Mouse (Mus musculus) hindbrain, embryonic 13.5 days (tissue): ENCODE measurements around the gene Gpsm3. TPM values are rescaled to one million over a fixed set of nuclear protein-coding genes. Genes with fewer than 3 reads are reported as not detected.

Experiments used
- ATAC-seq: fragments of 200-750 bp; cut with Nextera tagmentation; 2 replicates; pipeline ENCODE4 v1.8.0; 2017; ENCODE audit warnings: moderate TSS enrichment; ENCODE audit not compliant: low FRiP score
- H3K27ac ChIP-seq: fragments of 300-500 bp; sonication (generic); 2 replicates; pipeline ENCODE4 v1.5.1; 2015; ENCODE audit warnings: inconsistent platforms, mild to moderate bottlenecking, moderate library complexity
- H3K27me3 ChIP-seq: fragments of 300-500 bp; sonication (generic); 2 replicates; pipeline ENCODE4 v1.6.1; 2015; ENCODE audit warnings: mild to moderate bottlenecking, inconsistent platforms
- H3K36me3 ChIP-seq: fragments of 300-500 bp; sonication (generic); 2 replicates; pipeline ENCODE4 v1.6.1; 2015; ENCODE audit warnings: mild to moderate bottlenecking, inconsistent platforms
- H3K4me1 ChIP-seq: fragments of 300-500 bp; sonication (generic); replicated peaks from 2 replicates; pipeline ENCODE4 v1.6.1; 2015; ENCODE audit warnings: inconsistent platforms
- H3K4me2 ChIP-seq: fragments of 300-500 bp; sonication (generic); 2 replicates; pipeline ENCODE4 v1.6.1; 2015; ENCODE audit warnings: inconsistent platforms, mild to moderate bottlenecking, moderate library complexity
- H3K4me3 ChIP-seq: fragments of 300-500 bp; sonication (generic); 2 replicates; pipeline ENCODE4 v1.5.1; 2015; ENCODE audit warnings: mild to moderate bottlenecking, inconsistent platforms
- H3K9ac ChIP-seq: fragments of 300-500 bp; sonication (generic); 2 replicates; pipeline ENCODE4 v1.6.1; 2015; ENCODE audit warnings: mild to moderate bottlenecking, inconsistent platforms
- H3K9me3 ChIP-seq: fragments of 300-500 bp; sonication (generic); 2 replicates; pipeline ENCODE4 v1.6.1; 2016; ENCODE audit warnings: inconsistent platforms
- WGBS: fragments of 180-500 bp; shearing (Covaris S2); methylation state at CpG from one replicate; pipeline ENCODE4 v1.1.7; 2015; 5-methylcytosine and 5-hydroxymethylcytosine counted together
- polyA plus RNA-seq: library from polyadenylated mRNA; unstranded; fragments of >200 nt; fragmentation: Nextera tagmentation; extraction: Ambion mirVana; gene quantifications from 2 replicates; pipeline ENCODE4 v1.2.1, GENCODE M21; 2015

The Gpsm3 gene
- polyA plus RNA-seq, 1 experiment from 2014 or later = 3.2 TPM

- peak overlapping the region; percentile 98 for H3K9ac ChIP-seq
- peaks cover 74% of the 10 kb centered on the region for H3K4me1 ChIP-seq
- peak overlapping the region; percentile 99 for H3K27ac ChIP-seq
- no peaks in the 10 kb centered on the region for H3K27me3 ChIP-seq
- H3K4me2 ChIP-seq = peak overlapping the region; percentile 91
- no peaks in the 10 kb centered on the region for H3K9me3 ChIP-seq
- peaks cover 17% of the 10 kb centered on the region for H3K36me3 ChIP-seq
- ATAC-seq = peak; percentile 25; the same call in 1 of the 2 replicates
- H3K4me3 ChIP-seq = peak overlapping the region; percentile 70
- under 1% methylated on average over 27 of the region's 32 CpGs for WGBS
Observed at GRCm38 (mm10) chr17:34592581-34593549, 3.3 kb downstream of the Gpsm3 start.

- H3K4me1 ChIP-seq = peaks cover 67% of the 10 kb centered on the region
- H3K9me3 ChIP-seq = no peaks in the 10 kb centered on the region
- 41% methylated on average over 31 of the region's 34 CpGs for WGBS
- H3K9ac ChIP-seq = peak overlapping the region; percentile 98
- peak overlapping the region; percentile 99 for H3K27ac ChIP-seq
- H3K4me3 ChIP-seq = peak overlapping the region; percentile 70
- ATAC-seq = no peak
- no peaks in the 10 kb centered on the region for H3K27me3 ChIP-seq
- H3K4me2 ChIP-seq = peak overlapping the region; percentile 91
- peaks cover 17% of the 10 kb centered on the region for H3K36me3 ChIP-seq
Observed at GRCm38 (mm10) chr17:34593752-34594525, 4.3 kb downstream of the Gpsm3 start.

DNA sequence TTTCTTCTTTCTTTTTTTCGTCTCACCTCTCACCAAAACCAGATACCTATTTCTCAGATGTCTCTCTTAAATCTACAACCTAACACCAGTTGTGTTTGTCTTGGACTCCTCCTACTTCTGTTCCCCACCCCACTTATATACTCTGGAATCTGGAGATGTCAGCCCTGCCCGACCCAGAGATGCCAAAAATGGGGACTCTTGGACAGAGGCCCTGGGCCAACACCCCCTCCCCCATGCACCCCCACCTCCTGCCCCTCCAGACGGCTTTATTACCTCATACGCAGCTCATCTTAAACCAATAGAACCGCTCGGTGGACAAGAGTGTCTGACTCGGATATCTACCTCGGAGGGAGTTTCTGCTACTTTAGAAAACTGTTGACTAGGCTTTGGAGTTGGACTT is 6.5 kb downstream of the Gpsm3 start:
- WGBS = 79% methylated on average over 8 of the region's 8 CpGs
- H3K27me3 ChIP-seq = no peaks in the 10 kb centered on the region
- no peak overlapping the region for H3K27ac ChIP-seq
- no peaks in the 10 kb centered on the region for H3K9me3 ChIP-seq
- no peak overlapping the region for H3K4me2 ChIP-seq
- peaks cover 46% of the 10 kb centered on the region for H3K4me1 ChIP-seq
- no peak overlapping the region for H3K9ac ChIP-seq
- peaks cover 34% of the 10 kb centered on the region for H3K36me3 ChIP-seq
- no peak for ATAC-seq
- no peak overlapping the region for H3K4me3 ChIP-seq

DNA sequence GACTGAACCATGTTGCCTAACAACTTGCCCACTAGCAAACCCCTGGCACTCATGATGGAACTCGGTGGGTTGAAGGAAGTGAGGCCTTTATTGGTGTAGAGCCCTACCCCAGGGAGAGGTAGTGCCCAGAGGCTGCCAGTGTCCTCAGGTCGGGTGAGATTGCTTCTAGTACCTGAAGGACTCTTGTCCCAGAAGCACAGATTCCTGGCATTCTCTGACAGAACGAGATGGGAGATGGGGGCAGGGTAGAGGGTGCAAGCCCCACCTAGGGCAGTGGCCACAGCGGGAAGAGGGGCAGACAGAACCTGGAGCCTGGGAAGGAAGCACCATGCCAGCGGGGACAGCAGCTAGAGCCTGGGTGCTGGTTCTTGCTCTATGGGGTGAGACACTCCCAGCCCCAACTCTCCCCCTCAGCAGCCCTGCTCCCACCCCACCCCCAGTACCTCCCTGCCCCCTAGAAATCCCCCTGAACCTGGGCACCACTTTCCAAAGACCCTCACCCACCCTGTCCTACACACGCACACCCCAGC is 8.0 kb downstream of the Gpsm3 start, which contains the start of gene Ager:
Gene Ager (plus strand): TSS at position 297 of the 530 bp plus-strand sequence.
- Histone ChIP-seq H3K36me3 (peaks cover 42% of the 10 kb centered on the region), H3K27me3 (no peaks in the 10 kb centered on the region), H3K4me2 (no peak within 1 kb of the TSS), H3K4me1 (peaks cover 47% of the 10 kb centered on the region), H3K4me3 (no peak within 1 kb of the TSS), H3K9me3 (no peaks in the 10 kb centered on the region), H3K27ac (no peak within 1 kb of the TSS), H3K9ac (peak within 1 kb of the TSS; percentile 49)
- ATAC-seq = no peak
- 26% methylated on average over 6 of the region's 6 CpGs for WGBS

DNA sequence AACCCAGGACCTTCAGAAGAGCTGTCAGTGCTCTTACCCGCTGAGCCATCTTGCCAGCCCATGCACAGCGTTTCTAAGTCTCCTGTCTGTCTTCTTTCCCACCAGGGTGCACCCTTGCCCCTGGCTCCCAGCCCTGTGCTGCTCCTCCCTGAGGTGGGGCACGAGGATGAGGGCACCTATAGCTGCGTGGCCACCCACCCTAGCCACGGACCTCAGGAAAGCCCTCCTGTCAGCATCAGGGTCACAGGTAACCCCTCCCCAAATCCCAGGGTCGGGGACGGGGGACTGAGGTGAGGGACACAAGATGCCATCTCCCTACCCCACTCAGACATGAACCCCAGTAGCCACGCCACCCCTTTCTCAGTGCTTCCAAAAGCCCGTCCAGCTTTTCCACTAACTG is 10.3 kb downstream of the Gpsm3 start:
- H3K4me2 ChIP-seq = no peak overlapping the region
- H3K27me3 ChIP-seq = no peaks in the 10 kb centered on the region
- WGBS = 82% methylated on average over 9 of the region's 9 CpGs
- H3K27ac ChIP-seq = no peak overlapping the region
- H3K36me3 ChIP-seq = peaks cover 38% of the 10 kb centered on the region
- H3K9ac ChIP-seq = no peak overlapping the region
- no peak for ATAC-seq
- no peaks in the 10 kb centered on the region for H3K9me3 ChIP-seq
- no peak overlapping the region for H3K4me3 ChIP-seq
- peaks cover 33% of the 10 kb centered on the region for H3K4me1 ChIP-seq

DNA sequence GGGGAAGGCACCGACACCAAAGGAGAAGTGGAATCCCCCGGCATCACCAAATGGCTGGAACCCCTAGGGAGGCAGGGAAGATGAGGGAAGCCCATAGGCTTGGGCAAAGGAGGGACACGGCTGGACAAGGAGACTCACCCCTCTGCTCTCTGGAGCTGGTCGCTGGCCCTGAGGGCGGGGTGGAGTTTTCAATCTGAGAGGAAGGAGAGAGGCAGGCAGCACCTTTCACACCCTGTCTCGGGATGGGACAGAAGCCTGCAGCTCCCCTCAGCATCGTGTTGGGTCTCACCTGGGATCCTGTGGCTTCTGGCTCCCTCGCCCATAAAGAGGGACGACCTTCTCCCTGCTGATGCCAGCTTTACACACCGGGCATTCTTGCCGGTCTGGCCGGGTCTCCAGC is 12.2 kb downstream of the Gpsm3 start:
- no peak for ATAC-seq
- H3K4me3 ChIP-seq = peak overlapping the region; percentile 69
- peaks cover 35% of the 10 kb centered on the region for H3K4me1 ChIP-seq
- H3K36me3 ChIP-seq = peaks cover 25% of the 10 kb centered on the region
- no peaks in the 10 kb centered on the region for H3K9me3 ChIP-seq
- peak overlapping the region; percentile 86 for H3K9ac ChIP-seq
- no peak overlapping the region for H3K27ac ChIP-seq
- H3K4me2 ChIP-seq = peak overlapping the region; percentile 63
- H3K27me3 ChIP-seq = no peaks in the 10 kb centered on the region
- 90% methylated on average over 12 of the region's 12 CpGs for WGBS

DNA sequence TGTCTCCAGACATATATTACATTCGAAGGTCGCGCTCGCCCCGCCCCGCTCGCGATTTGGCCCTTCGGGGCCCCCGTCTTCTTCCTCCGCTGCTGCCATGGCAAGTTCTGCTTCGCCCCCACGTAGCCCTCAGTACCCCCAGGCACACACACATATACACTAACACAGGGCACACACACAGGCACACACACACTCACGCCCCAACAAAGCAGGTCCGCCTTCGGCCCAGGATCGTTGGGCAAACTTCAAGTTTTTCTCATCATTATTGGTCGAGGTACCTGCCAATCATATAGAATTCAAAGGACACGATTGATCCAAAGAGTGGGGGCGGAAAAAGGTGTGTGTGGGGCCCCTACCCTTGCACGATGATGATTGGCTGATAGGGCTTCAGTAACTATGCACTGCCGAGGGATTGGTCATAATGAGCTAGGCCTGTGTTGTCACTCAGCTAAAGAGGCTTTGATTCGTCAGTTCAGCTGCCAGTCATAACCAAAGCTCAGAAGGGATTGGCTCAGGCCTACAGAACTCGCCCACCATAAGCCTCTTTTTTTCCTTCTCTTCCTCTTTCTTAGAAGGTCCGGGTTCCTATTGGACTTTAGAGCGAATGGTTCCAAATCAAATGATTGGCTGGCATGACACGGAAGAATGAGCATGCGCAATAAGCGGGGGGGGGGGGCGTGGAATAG is 13.9 kb downstream of the Gpsm3 start, which contains the start of gene Rnf5:
Gene Rnf5 (minus strand): TSS at position 316 of the 686 bp plus-strand sequence.
- Histone ChIP-seq H3K9me3 (no peaks in the 10 kb centered on the region), H3K27ac (peak within 1 kb of the TSS; percentile 94), H3K27me3 (no peaks in the 10 kb centered on the region), H3K9ac (peak within 1 kb of the TSS; percentile 99), H3K4me1 (peaks cover 49% of the 10 kb centered on the region), H3K36me3 (peaks cover 25% of the 10 kb centered on the region), H3K4me3 (peak within 1 kb of the TSS; percentile 92), H3K4me2 (peak within 1 kb of the TSS; percentile 99)
- under 1% methylated on average over 30 of the region's 30 CpGs for WGBS
- peak; percentile 95 for ATAC-seq

GRCm38 (mm10) chr17:34604061-34604508 is 14.5 kb downstream of the Gpsm3 start, which contains the start of gene Agpat1:
Gene Agpat1, plus strand, starts transcription at chr17:34604262.
- Histone ChIP-seq H3K36me3 (peaks cover 25% of the 10 kb centered on the region), H3K9ac (peak within 1 kb of the TSS; percentile 99), H3K9me3 (no peaks in the 10 kb centered on the region), H3K27ac (peak within 1 kb of the TSS; percentile 94), H3K4me3 (peak within 1 kb of the TSS; percentile 92), H3K27me3 (no peaks in the 10 kb centered on the region), H3K4me2 (peak within 1 kb of the TSS; percentile 99), H3K4me1 (peaks cover 54% of the 10 kb centered on the region)
- ATAC-seq = peak; percentile 89
- under 1% methylated on average over 34 of the region's 35 CpGs for WGBS

DNA sequence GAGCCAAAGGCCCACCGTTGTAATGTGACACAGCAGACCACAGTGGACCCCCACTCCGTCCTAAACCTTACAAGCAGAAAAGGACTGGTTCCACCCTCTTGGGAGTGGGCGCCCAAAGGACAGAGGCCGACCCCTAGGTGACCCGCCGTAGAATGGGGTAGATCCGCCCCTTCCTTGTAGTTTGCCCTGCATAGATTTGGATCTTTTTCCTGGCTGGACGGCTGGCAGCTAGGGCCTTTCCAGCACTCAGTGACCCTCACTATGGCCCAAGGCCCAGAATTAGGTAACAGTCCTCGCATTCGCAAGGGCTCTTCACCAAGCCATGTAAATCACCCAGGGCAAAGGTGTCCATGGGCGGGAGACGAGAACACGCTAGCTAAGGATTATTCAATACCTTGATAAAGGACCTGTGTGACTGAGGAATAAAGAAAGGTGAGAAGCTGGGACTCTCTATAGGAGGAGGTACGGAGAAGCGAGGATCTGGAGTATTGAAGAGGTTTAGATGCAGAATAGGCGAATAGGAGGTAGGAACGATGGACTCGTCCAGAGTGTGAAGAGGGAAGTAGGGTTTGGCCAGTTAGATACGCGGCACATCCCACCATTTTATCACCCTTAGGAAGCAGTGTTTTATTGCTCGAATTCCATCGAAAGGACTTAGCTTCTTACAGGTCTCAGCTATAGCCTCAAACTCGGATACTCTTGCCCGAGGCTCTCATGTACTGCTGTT is 15.1 kb downstream of the Gpsm3 start:
- Histone ChIP-seq H3K4me3 (peak overlapping the region; percentile 92), H3K27ac (peak overlapping the region; percentile 94), H3K36me3 (peaks cover 22% of the 10 kb centered on the region), H3K27me3 (no peaks in the 10 kb centered on the region), H3K9ac (peak overlapping the region; percentile 99), H3K4me2 (peak overlapping the region; percentile 99), H3K4me1 (peaks cover 59% of the 10 kb centered on the region), H3K9me3 (no peaks in the 10 kb centered on the region)
- ATAC-seq = no peak
- 14% methylated on average over 24 of the region's 24 CpGs for WGBS

DNA sequence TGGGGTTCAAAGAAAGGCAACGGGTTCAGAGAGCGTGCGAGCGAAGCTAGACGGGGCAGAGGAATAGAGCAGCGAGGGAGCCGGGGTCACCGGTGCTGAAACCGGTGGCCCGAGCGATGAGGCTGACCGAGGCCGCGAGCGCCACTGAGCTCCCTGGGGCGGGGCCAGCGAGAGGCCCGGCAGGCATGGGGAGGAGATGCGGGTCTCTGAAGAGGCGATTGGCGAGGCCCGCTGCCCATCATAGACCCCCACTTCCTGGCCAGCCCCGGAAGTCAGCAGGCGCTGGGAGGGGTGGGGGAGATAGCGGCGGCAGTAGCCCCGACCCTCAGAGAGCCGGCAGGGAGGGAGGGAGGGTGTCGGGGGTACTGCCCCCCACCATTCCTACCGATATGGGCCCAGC is 16.0 kb downstream of the Gpsm3 start:
- Histone ChIP-seq H3K4me3 (peak overlapping the region; percentile 92), H3K4me2 (peak overlapping the region; percentile 99), H3K27me3 (no peaks in the 10 kb centered on the region), H3K9me3 (no peaks in the 10 kb centered on the region), H3K4me1 (peaks cover 59% of the 10 kb centered on the region), H3K36me3 (peaks cover 21% of the 10 kb centered on the region), H3K9ac (peak overlapping the region; percentile 99), H3K27ac (peak overlapping the region; percentile 94)
- peak; percentile 32 for ATAC-seq
- 0% methylated on average over 28 of the region's 30 CpGs for WGBS
